Mouse (Mus musculus) forelimb bud, embryonic 11.5 days (tissue): ENCODE data around the gene Pum1.
"Not testable (repeated sequence)": the region's sequence is repeated elsewhere in the genome, so short reads cannot be mapped to it uniquely, and the experiment has no call there.

Source experiments
- DNase-seq: peaks from one replicate; pipeline ENCODE4 v3.0.0-alpha.2; 2012; ENCODE audit warnings: low read depth, low spot score

Gene Pum1

DNA sequence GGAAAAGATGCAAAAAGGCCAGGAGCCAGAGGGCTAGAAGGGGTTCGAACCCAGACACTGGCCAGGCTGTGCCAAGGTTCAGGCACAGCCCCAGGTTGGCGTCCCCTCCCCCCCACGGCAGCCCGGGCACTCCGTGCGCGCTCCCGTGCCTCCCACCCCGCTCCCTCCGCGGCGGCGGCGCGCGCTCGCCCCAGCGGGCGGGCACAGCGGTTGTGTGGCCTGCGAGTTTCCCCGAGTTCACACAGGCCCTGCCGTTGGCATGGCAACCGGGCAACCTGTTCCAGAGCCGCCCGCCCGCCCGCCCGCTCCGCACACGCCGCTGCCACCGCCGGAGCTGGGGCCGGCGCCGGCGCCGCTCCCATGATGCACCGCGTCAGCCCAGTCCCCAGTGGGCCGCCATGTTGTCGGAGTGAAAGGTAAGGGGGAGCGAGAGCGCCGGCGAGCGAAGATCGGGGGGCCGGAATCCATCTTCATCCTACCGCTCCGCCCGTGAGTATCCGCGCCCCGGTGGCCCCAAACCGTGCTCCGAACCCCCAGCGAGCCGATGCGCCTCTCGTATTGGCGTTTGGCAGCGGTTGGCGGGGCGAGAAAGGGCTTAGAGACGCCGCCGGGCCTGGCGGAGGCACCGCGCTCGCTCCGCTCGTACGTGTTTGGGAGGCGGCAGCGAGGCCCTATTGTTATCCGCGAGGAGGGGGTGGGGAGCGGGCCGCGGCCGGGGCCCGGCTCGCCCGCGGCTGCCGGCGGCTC, at the start of gene Pum1:
Gene Pum1, plus strand, starts transcription at position 343 of the 747 bp plus-strand sequence.
- peak; percentile 94 for DNase-seq

DNA sequence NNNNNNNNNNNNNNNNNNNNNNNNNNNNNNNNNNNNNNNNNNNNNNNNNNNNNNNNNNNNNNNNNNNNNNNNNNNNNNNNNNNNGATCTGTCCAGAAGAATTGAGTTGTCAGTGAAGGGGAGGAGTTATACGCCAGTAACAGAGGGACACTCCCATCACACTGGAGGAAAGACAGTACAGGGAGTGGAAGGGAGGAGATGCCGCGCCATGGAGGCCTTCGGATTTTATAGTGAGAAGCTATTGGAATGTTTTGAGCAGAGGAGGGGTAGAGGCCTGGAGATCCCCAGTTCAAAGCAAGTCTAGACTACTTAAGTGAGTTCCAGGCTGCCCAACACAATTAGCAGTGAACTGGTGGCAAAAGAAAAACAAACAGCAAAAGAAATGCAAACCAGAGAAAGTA, 33.7 kb upstream of the Pum1 start:
- no peak for DNase-seq

GRCm38 (mm10) chr4:130630232-130630847, 32.8 kb upstream of the Pum1 start:
- no peak for DNase-seq

GRCm38 (mm10) chr4:130635076-130635475, 28.0 kb upstream of the Pum1 start:
- not testable (repeated sequence) for DNase-seq

GRCm38 (mm10) chr4:130636761-130637160, 26.4 kb upstream of the Pum1 start:
- DNase-seq = no peak

- DNase-seq = no peak
Measured at GRCm38 (mm10) chr4:130637488-130638422, 25.4 kb upstream of the Pum1 start.

DNA sequence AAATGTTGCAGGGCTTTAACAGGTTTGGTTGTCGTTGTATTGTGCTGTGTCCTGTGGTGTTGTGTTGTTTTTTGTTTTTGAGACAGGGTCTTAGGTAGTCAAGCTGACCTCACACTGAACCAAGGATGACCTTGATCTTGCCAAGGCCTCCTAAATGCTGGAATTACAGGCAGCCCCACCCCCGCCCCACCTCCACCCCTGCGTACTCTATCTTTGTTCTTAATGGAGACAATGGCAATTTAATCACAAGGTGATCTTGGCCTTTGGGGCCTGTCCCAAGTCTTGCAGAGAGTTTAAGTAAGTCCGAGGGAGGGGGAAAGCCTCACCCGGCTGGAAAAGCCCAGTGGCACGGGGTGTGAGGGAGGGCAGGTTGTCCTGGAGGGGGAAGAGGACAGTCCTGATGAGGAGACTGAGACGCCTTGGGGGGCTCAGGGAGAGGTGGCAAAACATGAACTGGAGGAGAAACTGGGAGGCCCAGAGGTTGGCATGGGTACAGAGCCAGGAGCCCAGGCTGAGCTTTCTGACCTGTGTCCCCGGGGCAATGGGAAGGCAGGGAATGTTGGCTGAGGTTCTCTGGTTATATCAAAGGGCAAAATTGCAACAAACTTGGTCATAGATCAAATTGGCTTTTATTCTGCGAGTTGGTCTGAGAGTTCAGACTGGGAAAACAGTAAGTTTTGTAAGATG, 22.9 kb upstream of the Pum1 start:
- DNase-seq = no peak

- no peak for DNase-seq
Measured at GRCm38 (mm10) chr4:130642468-130642867, 20.7 kb upstream of the Pum1 start.

GRCm38 (mm10) chr4:130645426-130645825, 17.7 kb upstream of the Pum1 start:
- no peak for DNase-seq

- DNase-seq = no peak
Measured at GRCm38 (mm10) chr4:130651286-130651685, 11.8 kb upstream of the Pum1 start.

- no peak for DNase-seq
Measured at GRCm38 (mm10) chr4:130652546-130652945, 10.6 kb upstream of the Pum1 start.

GRCm38 (mm10) chr4:130657820-130658565, 5.1 kb upstream of the Pum1 start:
- no peak for DNase-seq

DNA sequence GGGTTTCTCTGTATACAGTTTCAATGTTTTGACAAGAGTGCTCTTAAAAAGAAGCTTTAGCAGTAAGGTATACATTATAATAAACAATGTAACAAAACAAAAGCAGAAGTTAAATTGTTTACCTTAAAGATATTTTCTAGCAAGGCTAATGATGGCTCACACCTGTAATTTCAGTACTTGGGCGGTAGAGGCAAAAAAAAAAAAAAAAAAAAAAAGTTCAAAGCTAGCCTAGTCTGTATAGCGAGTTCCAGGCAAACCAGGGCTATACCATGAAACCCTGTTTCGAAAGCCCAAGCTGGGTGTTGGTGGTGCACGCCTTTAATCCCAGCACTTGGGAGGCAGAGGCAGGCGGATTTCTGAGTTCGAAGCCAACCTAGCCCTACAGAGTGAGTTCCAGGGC, 3.7 kb upstream of the Pum1 start:
- no peak for DNase-seq

GRCm38 (mm10) chr4:130660106-130660505, 3.0 kb upstream of the Pum1 start:
- no peak for DNase-seq

- DNase-seq = no peak
Measured at GRCm38 (mm10) chr4:130661151-130661550, 2.0 kb upstream of the Pum1 start.

- DNase-seq = not testable (repeated sequence)
Measured at GRCm38 (mm10) chr4:130662305-130662704, 816 bp upstream of the Pum1 start.

DNA sequence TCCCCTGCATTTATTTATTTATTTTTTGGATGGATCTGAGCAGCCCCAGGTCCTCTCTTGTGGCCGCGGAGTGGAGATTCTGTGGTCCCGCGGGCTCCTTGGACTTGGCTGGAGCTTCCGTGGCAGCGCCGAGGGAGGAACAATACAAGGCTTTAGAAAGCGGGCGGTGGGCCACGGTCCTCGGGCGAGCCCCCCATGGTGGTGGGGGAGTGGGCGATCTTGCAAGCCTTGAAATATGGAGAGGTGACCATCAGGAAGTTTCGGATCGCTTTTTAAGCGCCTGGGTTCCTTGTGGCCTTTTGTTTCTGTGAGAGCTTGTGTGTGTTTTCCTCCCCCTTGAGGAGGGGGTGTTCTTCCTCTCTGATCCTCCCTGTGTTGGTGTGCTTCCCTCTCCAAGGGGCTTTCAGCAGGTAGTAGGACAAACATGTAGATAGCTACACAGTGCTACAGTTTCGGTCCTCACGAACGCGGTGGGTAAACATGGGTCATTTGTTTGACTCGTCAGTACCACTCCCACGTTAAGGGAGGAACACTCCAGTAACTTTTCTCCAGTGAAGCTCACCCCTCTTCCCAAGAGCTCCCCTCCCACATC, 785 bp downstream of the Pum1 start:
- peak; percentile 33 for DNase-seq

DNA sequence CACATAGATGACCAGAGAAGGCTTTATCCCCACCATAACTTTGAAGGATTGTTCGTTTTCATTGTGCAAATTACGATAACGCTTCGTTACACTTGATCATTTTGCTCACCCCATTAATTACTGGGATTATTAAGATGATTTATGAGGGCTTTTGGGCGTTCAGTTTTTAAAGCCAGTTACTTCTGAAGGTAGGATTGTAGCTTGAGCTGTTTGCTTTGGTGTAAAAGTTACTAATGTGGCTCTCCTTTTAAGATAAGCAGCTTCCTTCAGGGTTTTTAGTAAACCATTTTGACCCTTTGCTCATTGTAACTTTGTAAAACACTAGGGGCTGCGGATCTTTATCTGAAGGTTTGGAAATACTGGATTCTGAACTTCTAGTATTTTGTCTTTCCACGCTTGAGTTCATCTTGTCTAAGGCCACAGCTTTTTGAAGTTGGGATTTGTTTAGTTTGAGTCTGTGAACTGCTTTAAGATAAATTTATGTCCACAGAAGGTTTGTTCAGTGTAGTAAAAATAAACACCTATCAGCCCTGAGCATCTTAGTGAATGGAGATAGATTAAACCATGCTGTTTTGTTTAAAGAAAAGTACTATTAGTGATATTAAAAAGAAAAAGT, 1.4 kb downstream of the Pum1 start:
- no peak for DNase-seq

DNA sequence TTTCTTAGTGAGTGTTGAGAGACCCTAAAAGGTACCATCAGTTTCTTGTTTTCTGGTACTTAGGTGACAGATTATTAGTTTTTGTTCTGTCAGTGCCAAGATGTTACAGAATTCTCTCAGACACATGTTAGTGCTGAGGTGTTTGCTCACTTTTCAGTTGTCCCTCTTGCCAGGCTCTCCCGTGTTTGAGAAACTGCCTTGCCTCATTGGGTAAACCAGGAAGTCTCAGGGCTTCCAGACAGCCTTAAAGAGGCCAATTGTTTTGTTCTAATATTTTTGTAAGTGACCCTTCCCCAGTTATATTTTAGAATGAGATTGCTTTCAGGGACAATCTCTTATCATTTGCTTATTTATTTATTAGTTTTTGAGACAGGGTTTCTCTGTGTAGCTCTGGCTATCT, 2.1 kb downstream of the Pum1 start:
- no peak for DNase-seq

DNA sequence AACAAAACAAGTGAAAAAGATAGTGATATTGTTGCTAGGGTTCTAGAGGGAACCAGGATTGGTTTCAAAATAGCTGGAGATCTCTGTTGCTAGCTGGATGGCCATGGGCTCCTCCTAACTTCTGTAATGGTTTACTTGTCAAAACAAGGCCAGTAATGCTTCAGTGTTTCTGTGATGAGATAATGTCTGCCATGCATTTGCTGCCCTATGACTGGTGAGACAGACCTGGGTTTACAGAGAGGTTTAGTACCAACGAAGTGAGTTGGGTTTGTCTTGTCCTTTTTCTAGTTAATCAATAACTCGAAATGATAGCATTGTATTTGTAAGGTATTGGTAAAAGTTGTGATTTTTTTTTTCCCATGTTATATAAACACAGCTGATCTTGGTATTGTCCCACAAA, 4.6 kb downstream of the Pum1 start:
- DNase-seq = no peak
